ENCODE assay signal across 22 mouse cellular contexts in genomic region chr9:107966676-107967075, GRCm38 (mm10). TPM values are rescaled to one million over a fixed set of nuclear protein-coding genes. Genes with fewer than 3 reads are reported as not detected.
DNase-seq lines count a peak whose midpoint lies in the region; ATAC-seq lines count a peak whose summit lies in the region.
"Had no signal": no experiment of that assay in that cellular context is flagged by ENCODE, and none has a peak within 500 bp of the region (broad histone marks: within the 10 kb centered on the region; RNA-seq: fewer than 3 reads in every experiment).

No protein-coding gene starts in this region.

- ATAC-seq in heart, embryonic 12.5 days (ENCODE audit: insufficient number of reproducible peaks, low FRiP score): no peak
- ATAC-seq in hindbrain, embryonic 12.5 days (ENCODE audit: low FRiP score): no peak
- ATAC-seq in hindbrain, embryonic 13.5 days (ENCODE audit: low FRiP score): no peak
- ATAC-seq in liver, embryonic 16.5 days (ENCODE audit: low read depth): no peak
- ATAC-seq in forebrain, embryonic 16.5 days: no peak
- ATAC-seq: CD4-positive, CD25-positive, alpha-beta regulatory T cell, adult 4 months had no signal

- no peak overlapping the region for H3K4me2 ChIP-seq in heart, embryonic 12.5 days
- H3K4me2 ChIP-seq in hindbrain, embryonic 12.5 days (replicated peaks): no peak overlapping the region
- H3K4me2 ChIP-seq in hindbrain, embryonic 13.5 days: no peak overlapping the region
- no peak overlapping the region for H3K4me2 ChIP-seq in liver, embryonic 16.5 days (ENCODE audit: low read depth, low read length)
- no peak overlapping the region for H3K4me2 ChIP-seq in forebrain, embryonic 16.5 days (ENCODE audit: low read length)
- H3K4me2 ChIP-seq: forebrain, embryonic 12.5 days; heart, embryonic 15.5 days; hindbrain, embryonic 15.5 days; midbrain, embryonic 12.5 days had no signal

- no peak overlapping the region for H3K27ac ChIP-seq in heart, embryonic 12.5 days (ENCODE audit: poor library complexity, severe bottlenecking)
- no peak overlapping the region for H3K27ac ChIP-seq in hindbrain, embryonic 12.5 days
- H3K27ac ChIP-seq in hindbrain, embryonic 13.5 days: no peak overlapping the region
- 0 out of 2 replicates have a peak overlapping the region, but pooled peaks have one; percentile 32 for H3K27ac ChIP-seq in liver, embryonic 16.5 days (ENCODE audit: low read length)
- H3K27ac ChIP-seq in forebrain, embryonic 16.5 days (ENCODE audit: low read length): no peak overlapping the region
- H3K27ac ChIP-seq: forebrain, embryonic 12.5 days; heart, embryonic 15.5 days; hindbrain, embryonic 15.5 days; kidney, postnatal 0 days; midbrain, embryonic 12.5 days; stomach, postnatal 0 days had no signal

- no peaks in the 10 kb centered on the region for H3K9me3 ChIP-seq in heart, embryonic 12.5 days (replicated peaks)
- no peaks in the 10 kb centered on the region for H3K9me3 ChIP-seq in hindbrain, embryonic 12.5 days (replicated peaks)
- no peaks in the 10 kb centered on the region for H3K9me3 ChIP-seq in hindbrain, embryonic 13.5 days
- H3K9me3 ChIP-seq in liver, embryonic 16.5 days (replicated peaks; ENCODE audit: control insufficient read depth, low read length): no peaks in the 10 kb centered on the region
- no peaks in the 10 kb centered on the region for H3K9me3 ChIP-seq in forebrain, embryonic 16.5 days (ENCODE audit: control insufficient read depth, low read length)
- H3K9me3 ChIP-seq: forebrain, embryonic 12.5 days; heart, embryonic 15.5 days; hindbrain, embryonic 15.5 days; midbrain, embryonic 12.5 days had no signal

- no peaks in the 10 kb centered on the region for H3K27me3 ChIP-seq in heart, embryonic 12.5 days (replicated peaks)
- H3K27me3 ChIP-seq in hindbrain, embryonic 12.5 days: no peaks in the 10 kb centered on the region
- H3K27me3 ChIP-seq in hindbrain, embryonic 13.5 days: no peaks in the 10 kb centered on the region
- H3K27me3 ChIP-seq in liver, embryonic 16.5 days (ENCODE audit: control insufficient read depth, insufficient read depth, low read depth, low read length): no peaks in the 10 kb centered on the region
- no peaks in the 10 kb centered on the region for H3K27me3 ChIP-seq in forebrain, embryonic 16.5 days (replicated peaks; ENCODE audit: control insufficient read depth, insufficient read depth, low read length)
- H3K27me3 ChIP-seq: forebrain, embryonic 12.5 days; heart, embryonic 15.5 days; hindbrain, embryonic 15.5 days; midbrain, embryonic 12.5 days had no signal

- peaks cover 23% of the 10 kb centered on the region for H3K4me1 ChIP-seq in heart, embryonic 12.5 days (replicated peaks)
- H3K4me1 ChIP-seq in hindbrain, embryonic 12.5 days: peaks cover 3% of the 10 kb centered on the region; the same call in 1 of the 2 replicates
- peaks cover 8% of the 10 kb centered on the region for H3K4me1 ChIP-seq in hindbrain, embryonic 13.5 days (replicated peaks)
- peaks cover 20% of the 10 kb centered on the region for H3K4me1 ChIP-seq in liver, embryonic 16.5 days (ENCODE audit: control insufficient read depth, low read depth, low read length)
- H3K4me1 ChIP-seq in forebrain, embryonic 16.5 days (replicated peaks; ENCODE audit: control insufficient read depth, insufficient read depth, low read length): peaks cover 4% of the 10 kb centered on the region

- H3K36me3 ChIP-seq in heart, embryonic 12.5 days: peaks cover 39% of the 10 kb centered on the region
- peaks cover 42% of the 10 kb centered on the region for H3K36me3 ChIP-seq in hindbrain, embryonic 12.5 days
- peaks cover 13% of the 10 kb centered on the region for H3K36me3 ChIP-seq in hindbrain, embryonic 13.5 days
- H3K36me3 ChIP-seq in liver, embryonic 16.5 days (ENCODE audit: control insufficient read depth, insufficient read depth): peaks cover 7% of the 10 kb centered on the region
- H3K36me3 ChIP-seq in forebrain, embryonic 16.5 days (ENCODE audit: control insufficient read depth, insufficient read depth): no peaks in the 10 kb centered on the region; the same call in 1 of the 2 replicates
- H3K36me3 ChIP-seq: hindbrain, embryonic 15.5 days had no signal

- DNase-seq in heart, adult 11 months: peak; percentile 96
- peak; percentile 68 for DNase-seq in fat pad, adult 2 months (ENCODE audit: extremely low read depth, low read depth, low spot score)
- DNase-seq: adrenal gland, postnatal 25 days; cerebellum, adult 11 months; cerebellum, postnatal 10 days; left cerebral cortex, postnatal 4 days; thymus, adult 2 months; thymus, postnatal 4 days had no signal

- 82% methylated on average over 10 of the region's 10 CpGs for WGBS in heart, embryonic 12.5 days
- WGBS in hindbrain, embryonic 12.5 days: 94% methylated on average over 10 of the region's 10 CpGs
- WGBS in hindbrain, embryonic 13.5 days: 93% methylated on average over 10 of the region's 10 CpGs
- WGBS in liver, embryonic 16.5 days (ENCODE audit: insufficient replicate concordance): 46% methylated on average over 10 of the region's 10 CpGs
- 92% methylated on average over 10 of the region's 10 CpGs for WGBS in forebrain, embryonic 16.5 days

- no peak overlapping the region for H3K4me3 ChIP-seq in heart, embryonic 12.5 days
- no peak overlapping the region for H3K4me3 ChIP-seq in hindbrain, embryonic 12.5 days
- no peak overlapping the region for H3K4me3 ChIP-seq in hindbrain, embryonic 13.5 days
- H3K4me3 ChIP-seq in liver, embryonic 16.5 days (ENCODE audit: low read depth, low read length): no peak overlapping the region
- no peak overlapping the region for H3K4me3 ChIP-seq in forebrain, embryonic 16.5 days (replicated peaks; ENCODE audit: low read length)
- H3K4me3 ChIP-seq: forebrain, embryonic 12.5 days; heart, embryonic 15.5 days; hindbrain, embryonic 15.5 days; midbrain, embryonic 12.5 days had no signal

- no peak overlapping the region for H3K9ac ChIP-seq in heart, embryonic 12.5 days
- H3K9ac ChIP-seq in hindbrain, embryonic 12.5 days: 0 out of 2 replicates have a peak overlapping the region, but pooled peaks have one; percentile 13
- no peak overlapping the region for H3K9ac ChIP-seq in hindbrain, embryonic 13.5 days
- no peak overlapping the region for H3K9ac ChIP-seq in liver, embryonic 16.5 days (ENCODE audit: low read depth, low read length)
- H3K9ac ChIP-seq in forebrain, embryonic 16.5 days (replicated peaks; ENCODE audit: low read depth, low read length): no peak overlapping the region
- H3K9ac ChIP-seq: forebrain, embryonic 12.5 days; heart, embryonic 15.5 days; hindbrain, embryonic 15.5 days; midbrain, embryonic 12.5 days had no signal

RNA-seq across cellular contexts. Expression of gene Uba7, which starts 8.6 kb away (rescaled TPM):
- polyA plus RNA-seq in heart, embryonic 12.5 days (2016; fragmentation: Nextera tagmentation; extraction: Ambion mirVana): 42.9 and 45.7 TPM in 2 replicates
- 11.5 and 12.7 TPM in 2 replicates for polyA plus RNA-seq in hindbrain, embryonic 12.5 days (2016; fragmentation: Nextera tagmentation; extraction: Ambion mirVana)
- 4.8 and 5.8 TPM in 2 replicates for polyA plus RNA-seq in hindbrain, embryonic 13.5 days (2015; fragmentation: Nextera tagmentation; extraction: Ambion mirVana)
- 43.8 and 47.7 TPM in 2 replicates for polyA plus RNA-seq in liver, embryonic 16.5 days (2015; fragmentation: Nextera tagmentation; extraction: Ambion mirVana)
- 3.2 and 3.7 TPM in 2 replicates for polyA plus RNA-seq in forebrain, embryonic 16.5 days (2015; fragmentation: Nextera tagmentation; extraction: Ambion mirVana)

RNA-seq across cellular contexts. Expression of gene Gm20661, which starts 16.2 kb away (rescaled TPM):
- polyA plus RNA-seq in heart, embryonic 12.5 days (2016; fragmentation: Nextera tagmentation; extraction: Ambion mirVana): 4.4 and 5.2 TPM in 2 replicates
- polyA plus RNA-seq in hindbrain, embryonic 12.5 days (2016; fragmentation: Nextera tagmentation; extraction: Ambion mirVana): 3.2 and 3.3 TPM in 2 replicates
- polyA plus RNA-seq in hindbrain, embryonic 13.5 days (2015; fragmentation: Nextera tagmentation; extraction: Ambion mirVana): 1.1 and 1.4 TPM in 2 replicates
- polyA plus RNA-seq in liver, embryonic 16.5 days (2015; fragmentation: Nextera tagmentation; extraction: Ambion mirVana): 0.41 and 0.49 TPM in 2 replicates
- polyA plus RNA-seq in forebrain, embryonic 16.5 days (2015; fragmentation: Nextera tagmentation; extraction: Ambion mirVana): 0.65 and 0.92 TPM in 2 replicates
- polyA plus RNA-seq: CD4-positive, CD25-positive, alpha-beta regulatory T cell, adult 4 months; large intestine, adult 2 months; small intestine, adult 2 months had no signal

RNA-seq across cellular contexts. Expression of gene Traip, which starts 16.7 kb away (rescaled TPM):
- polyA plus RNA-seq in heart, embryonic 12.5 days (2016; fragmentation: Nextera tagmentation; extraction: Ambion mirVana): 12.4 and 13.1 TPM in 2 replicates
- 15.8 and 17.4 TPM in 2 replicates for polyA plus RNA-seq in hindbrain, embryonic 12.5 days (2016; fragmentation: Nextera tagmentation; extraction: Ambion mirVana)
- 7.7 and 9.5 TPM in 2 replicates for polyA plus RNA-seq in hindbrain, embryonic 13.5 days (2015; fragmentation: Nextera tagmentation; extraction: Ambion mirVana)
- polyA plus RNA-seq in liver, embryonic 16.5 days (2015; fragmentation: Nextera tagmentation; extraction: Ambion mirVana): 11.1 and 13.3 TPM in 2 replicates
- 14.2 and 17.1 TPM in 2 replicates for polyA plus RNA-seq in forebrain, embryonic 16.5 days (2015; fragmentation: Nextera tagmentation; extraction: Ambion mirVana)

RNA-seq across cellular contexts. Expression of gene Inka1, which starts 19.0 kb away (rescaled TPM):
- 41.9 and 43.9 TPM in 2 replicates for polyA plus RNA-seq in heart, embryonic 12.5 days (2016; fragmentation: Nextera tagmentation; extraction: Ambion mirVana)
- polyA plus RNA-seq in hindbrain, embryonic 12.5 days (2016; fragmentation: Nextera tagmentation; extraction: Ambion mirVana): 51.0 and 52.6 TPM in 2 replicates
- 20.2 and 21.3 TPM in 2 replicates for polyA plus RNA-seq in hindbrain, embryonic 13.5 days (2015; fragmentation: Nextera tagmentation; extraction: Ambion mirVana)
- polyA plus RNA-seq in liver, embryonic 16.5 days (2015; fragmentation: Nextera tagmentation; extraction: Ambion mirVana): 41.0 and 46.1 TPM in 2 replicates
- 12.8 and 14.2 TPM in 2 replicates for polyA plus RNA-seq in forebrain, embryonic 16.5 days (2015; fragmentation: Nextera tagmentation; extraction: Ambion mirVana)

RNA-seq across cellular contexts. Expression of gene Cdhr4, which starts 25.6 kb away (rescaled TPM):
- 6.8 and 11.4 TPM in 2 replicates for polyA plus RNA-seq in heart, embryonic 12.5 days (2016; fragmentation: Nextera tagmentation; extraction: Ambion mirVana)
- polyA plus RNA-seq in hindbrain, embryonic 12.5 days (2016; fragmentation: Nextera tagmentation; extraction: Ambion mirVana): 5.5 and 5.7 TPM in 2 replicates
- polyA plus RNA-seq in hindbrain, embryonic 13.5 days (2015; fragmentation: Nextera tagmentation; extraction: Ambion mirVana): 2.0 and 2.6 TPM in 2 replicates
- 1.0 and 1.2 TPM in 2 replicates for polyA plus RNA-seq in liver, embryonic 16.5 days (2015; fragmentation: Nextera tagmentation; extraction: Ambion mirVana)
- 1.2 TPM in 2 replicates for polyA plus RNA-seq in forebrain, embryonic 16.5 days (2015; fragmentation: Nextera tagmentation; extraction: Ambion mirVana)
